Mouse (Mus musculus) stomach, embryonic 16.5 days (tissue): ENCODE results near the gene Cacna1d. TPM values are rescaled to one million over a fixed set of nuclear protein-coding genes. Genes with fewer than 3 reads are reported as not detected.

Experiments used
- ATAC-seq: fragments of 200-750 bp; cut with Nextera tagmentation; 2 replicates; pipeline ENCODE4 v1.8.0; 2017; ENCODE audit warnings: moderate number of reproducible peaks, moderate TSS enrichment; ENCODE audit not compliant: insufficient read depth, low FRiP score
- H3K27ac ChIP-seq: fragments of 300-500 bp; sonication (generic); 2 replicates; pipeline ENCODE4 v1.5.1; 2014; ENCODE audit warnings: low read length
- H3K27me3 ChIP-seq: fragments of 300-500 bp; sonication (generic); 2 replicates; pipeline ENCODE4 v1.6.1; 2014; ENCODE audit warnings: low read length, control low read depth, mixed read lengths; ENCODE audit not compliant: control insufficient read depth, insufficient read depth
- H3K36me3 ChIP-seq: fragments of 300-500 bp; sonication (generic); 2 replicates; pipeline ENCODE4 v1.6.1; 2014; ENCODE audit warnings: low read length; ENCODE audit not compliant: control insufficient read depth, insufficient read depth
- H3K4me1 ChIP-seq: fragments of 300-500 bp; sonication (generic); 2 replicates; pipeline ENCODE4 v1.6.1; 2014; ENCODE audit warnings: low read length, control low read depth, mixed read lengths; ENCODE audit not compliant: control insufficient read depth, insufficient read depth
- H3K4me2 ChIP-seq: fragments of 300-500 bp; sonication (generic); 2 replicates; pipeline ENCODE4 v1.6.1; 2014; ENCODE audit warnings: low read depth, low read length, mixed read lengths
- H3K4me3 ChIP-seq: fragments of 300-500 bp; sonication (generic); replicated peaks from 2 replicates; pipeline ENCODE4 v1.5.1; 2014; ENCODE audit warnings: mild to moderate bottlenecking, low read length
- H3K9ac ChIP-seq: fragments of 300-500 bp; sonication (generic); 2 replicates; pipeline ENCODE4 v1.6.1; 2014; ENCODE audit warnings: low read length
- H3K9me3 ChIP-seq: fragments of 300-500 bp; sonication (generic); replicated peaks from 2 replicates; pipeline ENCODE4 v1.6.1; 2016; ENCODE audit warnings: low read length, control low read depth; ENCODE audit not compliant: control insufficient read depth
- WGBS: fragments of 180-500 bp; shearing (Covaris S2); extraction: QIAGEN DNeasy Blood & Tissue Kit; methylation state at CpG from one replicate; pipeline ENCODE4 v1.1.7; 2014; 5-methylcytosine and 5-hydroxymethylcytosine counted together
- polyA plus RNA-seq: library from polyadenylated mRNA; unstranded; fragments of >200 nt; fragmentation: Nextera tagmentation; extraction: Ambion mirVana; gene quantifications from 2 replicates; pipeline ENCODE4 v1.2.1, GENCODE M21; 2015

The Cacna1d gene
- polyA plus RNA-seq, 1 experiment from 2014 or later, result 4.2 TPM

GRCm38 (mm10) chr14:30318293-30318692 lies 173.0 kb downstream of the Cacna1d start:
- H3K4me1 ChIP-seq, result no peaks in the 10 kb centered on the region
- H3K27ac ChIP-seq, result no peak overlapping the region
- WGBS, result 92% methylated on average over 12 of the region's 12 CpGs
- no peaks in the 10 kb centered on the region for H3K27me3 ChIP-seq
- H3K4me2 ChIP-seq, result no peak overlapping the region
- no peaks in the 10 kb centered on the region for H3K36me3 ChIP-seq
- H3K9me3 ChIP-seq, result no peaks in the 10 kb centered on the region
- H3K9ac ChIP-seq, result no peak overlapping the region
- no peak overlapping the region for H3K4me3 ChIP-seq
- no peak for ATAC-seq

- H3K36me3 ChIP-seq, result no peaks in the 10 kb centered on the region
- WGBS, result 73% methylated on average over 10 of the region's 10 CpGs
- H3K27ac ChIP-seq, result no peak overlapping the region
- H3K9ac ChIP-seq, result no peak overlapping the region
- H3K9me3 ChIP-seq, result no peaks in the 10 kb centered on the region
- no peaks in the 10 kb centered on the region for H3K4me1 ChIP-seq
- no peak for ATAC-seq
- H3K27me3 ChIP-seq, result no peaks in the 10 kb centered on the region
- no peak overlapping the region for H3K4me2 ChIP-seq
- H3K4me3 ChIP-seq, result no peak overlapping the region
Observed at GRCm38 (mm10) chr14:30317616-30318015, 173.6 kb downstream of the Cacna1d start.

- Histone ChIP-seq H3K27ac (no peak overlapping the region), H3K4me3 (no peak overlapping the region), H3K27me3 (no peaks in the 10 kb centered on the region), H3K4me2 (no peak overlapping the region), H3K36me3 (no peaks in the 10 kb centered on the region), H3K9me3 (no peaks in the 10 kb centered on the region), H3K9ac (no peak overlapping the region), H3K4me1 (no peaks in the 10 kb centered on the region)
- ATAC-seq, result no peak
- 64% methylated on average over 13 of the region's 13 CpGs for WGBS
Observed at GRCm38 (mm10) chr14:30311206-30311889, 179.9 kb downstream of the Cacna1d start.

GRCm38 (mm10) chr14:30310236-30310635 lies 181.0 kb downstream of the Cacna1d start:
- H3K27ac ChIP-seq, result no peak overlapping the region
- no peaks in the 10 kb centered on the region for H3K4me1 ChIP-seq
- no peaks in the 10 kb centered on the region for H3K9me3 ChIP-seq
- no peak overlapping the region for H3K9ac ChIP-seq
- no peak overlapping the region for H3K4me2 ChIP-seq
- ATAC-seq, result no peak
- H3K4me3 ChIP-seq, result no peak overlapping the region
- no peaks in the 10 kb centered on the region for H3K36me3 ChIP-seq
- WGBS, result 84% methylated on average over 10 of the region's 10 CpGs
- H3K27me3 ChIP-seq, result no peaks in the 10 kb centered on the region

- H3K4me1 ChIP-seq, result no peaks in the 10 kb centered on the region
- no peaks in the 10 kb centered on the region for H3K27me3 ChIP-seq
- no peak for ATAC-seq
- H3K27ac ChIP-seq, result no peak overlapping the region
- H3K36me3 ChIP-seq, result no peaks in the 10 kb centered on the region
- no peak overlapping the region for H3K4me2 ChIP-seq
- no peaks in the 10 kb centered on the region for H3K9me3 ChIP-seq
- H3K9ac ChIP-seq, result no peak overlapping the region
- no peak overlapping the region for H3K4me3 ChIP-seq
- 85% methylated on average over 6 of the region's 6 CpGs for WGBS
Observed at GRCm38 (mm10) chr14:30306221-30306620, 185.0 kb downstream of the Cacna1d start.

GRCm38 (mm10) chr14:30299946-30300345 lies 191.3 kb downstream of the Cacna1d start:
- Histone ChIP-seq H3K4me1 (no peaks in the 10 kb centered on the region), H3K27ac (no peak overlapping the region), H3K4me2 (no peak overlapping the region), H3K36me3 (no peaks in the 10 kb centered on the region), H3K9ac (no peak overlapping the region), H3K27me3 (no peaks in the 10 kb centered on the region), H3K4me3 (no peak overlapping the region), H3K9me3 (no peaks in the 10 kb centered on the region)
- WGBS, result 82% methylated on average over 7 of the region's 7 CpGs
- ATAC-seq, result no peak

- 90% methylated on average over 11 of the region's 11 CpGs for WGBS
Observed at GRCm38 (mm10) chr14:30297492-30297891, 193.8 kb downstream of the Cacna1d start.

GRCm38 (mm10) chr14:30292135-30292463 lies 199.2 kb downstream of the Cacna1d start:
- Histone ChIP-seq H3K27ac (no peak overlapping the region), H3K9me3 (no peaks in the 10 kb centered on the region), H3K4me1 (no peaks in the 10 kb centered on the region), H3K36me3 (no peaks in the 10 kb centered on the region), H3K27me3 (no peaks in the 10 kb centered on the region), H3K4me3 (no peak overlapping the region), H3K9ac (no peak overlapping the region), H3K4me2 (no peak overlapping the region)
- 23% methylated on average over 1 of the region's 1 CpGs for WGBS
- no peak for ATAC-seq

More at GRCm38 (mm10) chr14:30297492-30297891, 193.8 kb downstream of the Cacna1d start:
- H3K27ac ChIP-seq, result no peak overlapping the region
- H3K9ac ChIP-seq, result no peak overlapping the region
- no peak overlapping the region for H3K4me2 ChIP-seq
- no peaks in the 10 kb centered on the region for H3K36me3 ChIP-seq
- H3K9me3 ChIP-seq, result no peaks in the 10 kb centered on the region
- H3K27me3 ChIP-seq, result no peaks in the 10 kb centered on the region
- ATAC-seq, result no peak
- H3K4me3 ChIP-seq, result no peak overlapping the region
- no peaks in the 10 kb centered on the region for H3K4me1 ChIP-seq

- Histone ChIP-seq H3K9ac (no peak overlapping the region), H3K27me3 (no peaks in the 10 kb centered on the region), H3K4me2 (no peak overlapping the region), H3K4me3 (no peak overlapping the region), H3K36me3 (no peaks in the 10 kb centered on the region), H3K27ac (no peak overlapping the region), H3K4me1 (no peaks in the 10 kb centered on the region), H3K9me3 (no peaks in the 10 kb centered on the region)
- ATAC-seq, result no peak
- WGBS, result 49% methylated on average over 9 of the region's 9 CpGs
Observed at GRCm38 (mm10) chr14:30291389-30292134, 199.7 kb downstream of the Cacna1d start.
